Mouse (Mus musculus): ENCODE data around the gene Gab2.
A peak's percentile ranks its signal among the peaks of the same experiment; 100 is the strongest.

The Gab2 gene

GRCm38 (mm10) chr7:97128949-97129348, 47.6 kb downstream of the Gab2 start:
- DNase-seq (ENCODE audit: inconsistent age in 2 of 2, low spot score in 1 of 2) = peak in 1 of 2 experiments; percentile 18

GRCm38 (mm10) chr7:97136453-97136852, 55.1 kb downstream of the Gab2 start:
- peak in 1 of 2 experiments; percentile 19 for DNase-seq (ENCODE audit: inconsistent age in 2 of 2, low spot score in 1 of 2)

GRCm38 (mm10) chr7:97151082-97151813, 69.9 kb downstream of the Gab2 start:
- peak in 1 of 2 experiments; percentile 60 for DNase-seq (ENCODE audit: inconsistent age in 2 of 2, low spot score in 1 of 2)

GRCm38 (mm10) chr7:97154756-97155487, 73.5 kb downstream of the Gab2 start:
- DNase-seq (ENCODE audit: inconsistent age in 2 of 2, low spot score in 1 of 2) = peak in 1 of 2 experiments; percentile 26

GRCm38 (mm10) chr7:97164261-97164660, 82.9 kb downstream of the Gab2 start:
- DNase-seq (ENCODE audit: inconsistent age in 2 of 2, low spot score in 1 of 2) = no peak

- no peak for DNase-seq (ENCODE audit: inconsistent age in 2 of 2, low spot score in 1 of 2)
Observed at GRCm38 (mm10) chr7:97171089-97171488, 89.7 kb downstream of the Gab2 start.

- no peak for DNase-seq (ENCODE audit: inconsistent age in 2 of 2, low spot score in 1 of 2)
Observed at GRCm38 (mm10) chr7:97171719-97172118, 90.3 kb downstream of the Gab2 start.

GRCm38 (mm10) chr7:97172126-97172525, 90.7 kb downstream of the Gab2 start:
- peak in 1 of 2 experiments; percentile 51 for DNase-seq (ENCODE audit: inconsistent age in 2 of 2, low spot score in 1 of 2)

- DNase-seq (ENCODE audit: inconsistent age in 2 of 2, low spot score in 1 of 2) = no peak
Observed at GRCm38 (mm10) chr7:97181931-97182330, 100.5 kb downstream of the Gab2 start.

GRCm38 (mm10) chr7:97183426-97183825, 102.0 kb downstream of the Gab2 start:
- no peak for DNase-seq (ENCODE audit: inconsistent age in 2 of 2, low spot score in 1 of 2)

GRCm38 (mm10) chr7:97184005-97184404, 102.6 kb downstream of the Gab2 start:
- DNase-seq (ENCODE audit: inconsistent age in 2 of 2, low spot score in 1 of 2) = no peak

GRCm38 (mm10) chr7:97187387-97188081, 106.1 kb downstream of the Gab2 start:
- no peak for DNase-seq (ENCODE audit: inconsistent age in 2 of 2, low spot score in 1 of 2)

GRCm38 (mm10) chr7:97189116-97189515, 107.7 kb downstream of the Gab2 start:
- no peak for DNase-seq (ENCODE audit: inconsistent age in 2 of 2, low spot score in 1 of 2)

- no peak for DNase-seq (ENCODE audit: inconsistent age in 2 of 2, low spot score in 1 of 2)
Observed at GRCm38 (mm10) chr7:97203907-97204306, 122.5 kb downstream of the Gab2 start.

GRCm38 (mm10) chr7:97208811-97209549, 127.6 kb downstream of the Gab2 start:
- no peak for DNase-seq (ENCODE audit: inconsistent age in 2 of 2, low spot score in 1 of 2)

GRCm38 (mm10) chr7:97210064-97210685, 128.8 kb downstream of the Gab2 start:
- no peak for DNase-seq (ENCODE audit: inconsistent age in 2 of 2, low spot score in 1 of 2)

- DNase-seq (ENCODE audit: inconsistent age in 2 of 2, low spot score in 1 of 2) = peak; percentile 17 to 64
Observed at GRCm38 (mm10) chr7:97211117-97211516, 129.7 kb downstream of the Gab2 start.

GRCm38 (mm10) chr7:97223836-97224235, 142.4 kb downstream of the Gab2 start:
- no peak for DNase-seq (ENCODE audit: inconsistent age in 2 of 2, low spot score in 1 of 2)

GRCm38 (mm10) chr7:97245261-97245949, 164.0 kb downstream of the Gab2 start:
- no peak for DNase-seq (ENCODE audit: inconsistent age in 2 of 2, low spot score in 1 of 2)

All from adrenal gland, adult (tissue).